Mouse (Mus musculus): ENCODE results near the gene Prdm11. TPM values are rescaled to one million over a fixed set of nuclear protein-coding genes. Genes with fewer than 3 reads are reported as not detected.

The Prdm11 gene
- 2.4 and 2.6 TPM in 2 replicates for polyA plus RNA-seq (2014; fragmentation: Nextera tagmentation; extraction: Ambion mirVana)

DNA sequence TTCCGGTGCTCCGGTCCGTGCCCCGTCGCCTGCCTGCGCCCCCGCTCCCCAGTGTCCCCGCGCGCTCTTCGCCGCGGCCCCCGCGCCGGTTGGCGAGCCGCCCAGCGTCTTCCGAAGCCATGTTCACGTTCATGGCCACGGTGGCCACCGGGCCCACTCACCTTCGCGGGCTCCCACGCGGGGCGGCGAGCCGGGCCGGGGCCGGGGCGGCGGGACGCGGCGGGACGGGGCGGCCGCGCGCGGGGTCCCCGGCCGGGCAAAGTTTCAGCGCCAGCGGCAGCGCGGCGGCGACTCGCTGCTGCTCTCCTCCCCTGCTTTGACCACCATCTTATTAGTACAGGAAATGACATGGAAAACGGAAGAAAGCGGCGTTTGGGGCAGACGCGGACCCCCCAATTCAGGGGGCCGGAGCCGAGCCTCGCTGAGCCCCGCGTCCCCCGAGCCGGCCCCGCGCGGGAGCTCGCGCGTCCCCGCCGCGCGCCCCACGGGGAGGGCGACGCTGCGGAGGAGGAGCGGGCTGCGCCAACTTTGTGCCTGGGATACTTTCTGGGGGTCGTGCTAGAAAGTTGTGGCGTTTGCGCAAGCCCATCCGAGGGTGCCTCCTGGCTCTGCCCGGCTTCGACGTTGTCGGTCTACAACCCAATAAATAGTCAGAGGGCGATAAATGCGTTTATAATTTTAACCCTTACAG lies at the start of gene Prdm11:
Prdm11 (minus strand) TSS at position 350 of the 691 bp plus-strand sequence.
- peak within 1 kb of the TSS; percentile 98 for H3K9ac ChIP-seq (ENCODE audit: low read length)
- H3K27me3 ChIP-seq (ENCODE audit: control insufficient read depth, insufficient read depth, low read length), result no peaks in the 10 kb centered on the region
- no peaks in the 10 kb centered on the region for H3K9me3 ChIP-seq (ENCODE audit: control insufficient read depth, low read length)
- WGBS, result under 1% methylated on average over 88 of the region's 90 CpGs
- H3K4me1 ChIP-seq (ENCODE audit: control insufficient read depth, insufficient read depth, low read length), result peaks cover 19% of the 10 kb centered on the region
- DNase-seq (ENCODE audit: low spot score), result peak; percentile 79
- peak within 1 kb of the TSS; percentile 74 for H3K4me3 ChIP-seq (ENCODE audit: low read depth, low read length)
- ATAC-seq (ENCODE audit: insufficient number of reproducible peaks, low FRiP score, low TSS enrichment, low read depth), result no peak; the same call in 1 of the 2 replicates
- peak within 1 kb of the TSS; percentile 77 for H3K4me2 ChIP-seq (ENCODE audit: low read depth, severe bottlenecking)
- peak within 1 kb of the TSS; percentile 97 for H3K27ac ChIP-seq (replicated peaks; ENCODE audit: low read depth, low read length)
- no peaks in the 10 kb centered on the region for H3K36me3 ChIP-seq (ENCODE audit: control insufficient read depth, insufficient read depth, low read length)

DNA sequence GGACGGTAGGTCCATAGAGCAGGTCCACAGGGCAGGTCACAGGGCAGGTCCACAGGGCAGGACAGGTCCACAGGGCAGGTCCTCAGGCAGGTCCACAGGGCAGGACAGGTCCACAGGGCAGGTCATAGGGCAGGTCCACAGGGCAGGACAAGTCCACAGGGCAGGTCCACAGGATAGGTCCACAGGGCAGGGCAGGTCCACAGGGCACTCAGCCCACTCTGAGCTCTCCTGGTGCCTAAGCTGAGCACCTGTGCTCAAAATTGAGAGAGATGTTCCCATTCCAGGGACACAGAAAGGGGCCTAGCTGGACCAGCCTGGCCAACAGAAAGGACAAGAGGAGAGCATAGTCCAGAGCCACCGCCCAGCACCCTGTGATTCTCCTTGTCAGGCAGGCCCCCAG lies 46.4 kb upstream of the Prdm11 start:
- H3K4me3 ChIP-seq (ENCODE audit: low read depth, low read length), result no peak overlapping the region
- DNase-seq (ENCODE audit: low spot score), result no peak
- WGBS, result 86% methylated on average over 2 of the region's 2 CpGs

DNA sequence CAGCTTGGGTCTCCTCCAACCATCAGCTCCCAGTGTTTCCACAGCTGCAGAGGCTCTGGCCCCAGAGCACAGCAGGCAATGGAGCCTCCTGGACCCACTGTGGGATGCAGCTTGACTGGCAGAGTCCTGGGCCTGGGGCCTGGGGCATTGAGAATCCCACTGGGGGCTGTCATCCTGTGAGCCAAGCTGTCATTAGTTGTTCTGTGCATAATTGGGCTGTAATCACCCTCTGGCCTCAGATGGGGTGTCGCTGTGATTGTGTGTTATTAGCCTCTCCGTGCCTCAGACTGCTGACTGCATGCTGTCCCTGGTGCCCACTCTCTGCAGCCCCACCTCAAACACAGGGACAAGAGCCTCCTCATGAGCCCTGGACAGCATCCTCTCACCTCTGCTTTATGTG lies 45.7 kb upstream of the Prdm11 start:
- no peak for DNase-seq (ENCODE audit: low spot score)
- Histone ChIP-seq H3K36me3 (ENCODE audit: control insufficient read depth, insufficient read depth, low read length) (no peaks in the 10 kb centered on the region), H3K4me2 (ENCODE audit: low read depth, severe bottlenecking) (no peak overlapping the region), H3K27me3 (ENCODE audit: control insufficient read depth, insufficient read depth, low read length) (no peaks in the 10 kb centered on the region), H3K4me1 (ENCODE audit: control insufficient read depth, insufficient read depth, low read length) (no peaks in the 10 kb centered on the region), H3K4me3 (ENCODE audit: low read depth, low read length) (no peak overlapping the region), H3K27ac (replicated peaks; ENCODE audit: low read depth, low read length) (no peak overlapping the region), H3K9me3 (ENCODE audit: control insufficient read depth, low read length) (no peaks in the 10 kb centered on the region), H3K9ac (ENCODE audit: low read length) (no peak overlapping the region)
- WGBS, result 14% methylated on average over 2 of the region's 2 CpGs
- ATAC-seq (ENCODE audit: insufficient number of reproducible peaks, low FRiP score, low TSS enrichment, low read depth), result no peak

More for the DNA sequence above, 46.4 kb upstream of the Prdm11 start:
- 0 out of 2 replicates have a peak, but pooled peaks cover 2% of the 10 kb centered on the region for H3K9me3 ChIP-seq (ENCODE audit: control insufficient read depth, low read length)
- H3K4me2 ChIP-seq (ENCODE audit: low read depth, severe bottlenecking), result no peak overlapping the region
- no peak overlapping the region for H3K9ac ChIP-seq (ENCODE audit: low read length)
- no peaks in the 10 kb centered on the region for H3K36me3 ChIP-seq (ENCODE audit: control insufficient read depth, insufficient read depth, low read length)
- H3K4me1 ChIP-seq (ENCODE audit: control insufficient read depth, insufficient read depth, low read length), result no peaks in the 10 kb centered on the region
- ATAC-seq (ENCODE audit: insufficient number of reproducible peaks, low FRiP score, low TSS enrichment, low read depth), result no peak
- no peak overlapping the region for H3K27ac ChIP-seq (replicated peaks; ENCODE audit: low read depth, low read length)
- no peaks in the 10 kb centered on the region for H3K27me3 ChIP-seq (ENCODE audit: control insufficient read depth, insufficient read depth, low read length)

DNA sequence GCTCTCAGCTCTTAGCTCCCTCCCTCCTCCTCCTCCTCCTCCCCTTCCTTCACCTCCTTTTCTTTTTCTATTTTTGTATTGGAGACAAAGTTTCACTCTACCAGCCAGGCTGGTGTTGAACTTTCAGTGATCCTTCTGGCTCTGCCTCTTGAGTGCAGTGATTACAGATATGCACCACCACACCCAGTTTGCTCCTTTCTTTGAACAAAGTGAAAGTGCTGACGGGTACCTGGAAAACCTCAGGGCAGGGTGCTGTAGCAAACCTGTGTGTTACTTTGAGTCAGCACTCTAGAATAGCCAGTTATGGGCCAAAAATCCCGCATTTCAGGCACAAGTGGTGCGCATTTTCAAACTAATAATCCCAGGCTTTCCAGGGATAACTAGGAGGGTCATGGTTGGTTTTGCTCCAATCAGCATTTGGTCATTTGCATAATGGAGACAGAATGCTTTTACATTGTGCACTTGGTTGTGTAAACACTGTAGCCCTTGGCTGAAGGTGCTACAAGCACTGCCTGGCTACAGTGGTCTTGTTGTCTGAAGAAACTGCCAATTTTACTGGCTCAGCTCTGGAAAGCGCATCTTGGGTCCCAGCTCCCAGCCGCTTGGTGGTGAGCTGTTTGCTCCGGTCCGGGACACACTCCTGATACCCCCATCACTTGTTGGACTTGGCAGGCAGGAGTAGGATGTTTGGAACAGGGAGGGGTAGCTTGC lies 43.6 kb upstream of the Prdm11 start:
- no peak for ATAC-seq (ENCODE audit: insufficient number of reproducible peaks, low FRiP score, low TSS enrichment, low read depth)
- H3K27me3 ChIP-seq (ENCODE audit: control insufficient read depth, insufficient read depth, low read length), result no peaks in the 10 kb centered on the region
- H3K27ac ChIP-seq (replicated peaks; ENCODE audit: low read depth, low read length), result no peak overlapping the region
- WGBS, result 74% methylated on average over 7 of the region's 7 CpGs
- H3K4me2 ChIP-seq (ENCODE audit: low read depth, severe bottlenecking), result no peak overlapping the region
- H3K4me1 ChIP-seq (ENCODE audit: control insufficient read depth, insufficient read depth, low read length), result no peaks in the 10 kb centered on the region
- DNase-seq (ENCODE audit: low spot score), result no peak
- H3K4me3 ChIP-seq (ENCODE audit: low read depth, low read length), result no peak overlapping the region
- no peaks in the 10 kb centered on the region for H3K9me3 ChIP-seq (ENCODE audit: control insufficient read depth, low read length)
- H3K36me3 ChIP-seq (ENCODE audit: control insufficient read depth, insufficient read depth, low read length), result no peaks in the 10 kb centered on the region
- no peak overlapping the region for H3K9ac ChIP-seq (ENCODE audit: low read length)

DNA sequence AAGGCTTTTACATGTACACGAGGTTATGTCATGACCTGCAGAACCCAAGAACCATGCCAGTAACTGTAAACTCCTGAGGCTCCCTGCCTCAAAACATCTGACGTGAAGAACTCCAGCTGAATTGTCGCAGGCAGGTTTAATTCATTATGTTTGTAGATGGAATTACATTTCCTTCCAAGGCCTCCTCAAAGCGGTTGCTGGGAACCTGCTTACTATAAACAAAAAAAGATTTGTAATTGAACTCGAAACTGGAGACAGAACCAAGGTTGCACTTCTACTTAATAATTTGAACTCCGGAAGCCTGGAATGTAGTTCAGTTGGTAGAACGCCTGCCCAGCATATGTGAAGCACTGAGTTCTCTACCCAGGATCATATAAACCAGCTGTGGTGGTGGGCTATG lies 42.0 kb upstream of the Prdm11 start:
- Histone ChIP-seq H3K9ac (ENCODE audit: low read length) (no peak overlapping the region), H3K9me3 (ENCODE audit: control insufficient read depth, low read length) (no peaks in the 10 kb centered on the region), H3K4me3 (ENCODE audit: low read depth, low read length) (no peak overlapping the region), H3K4me1 (ENCODE audit: control insufficient read depth, insufficient read depth, low read length) (no peaks in the 10 kb centered on the region), H3K27me3 (ENCODE audit: control insufficient read depth, insufficient read depth, low read length) (no peaks in the 10 kb centered on the region), H3K27ac (replicated peaks; ENCODE audit: low read depth, low read length) (no peak overlapping the region), H3K36me3 (ENCODE audit: control insufficient read depth, insufficient read depth, low read length) (no peaks in the 10 kb centered on the region), H3K4me2 (ENCODE audit: low read depth, severe bottlenecking) (no peak overlapping the region)
- DNase-seq (ENCODE audit: low spot score), result no peak
- WGBS, result 72% methylated on average over 7 of the region's 7 CpGs
- no peak for ATAC-seq (ENCODE audit: insufficient number of reproducible peaks, low FRiP score, low TSS enrichment, low read depth)

DNA sequence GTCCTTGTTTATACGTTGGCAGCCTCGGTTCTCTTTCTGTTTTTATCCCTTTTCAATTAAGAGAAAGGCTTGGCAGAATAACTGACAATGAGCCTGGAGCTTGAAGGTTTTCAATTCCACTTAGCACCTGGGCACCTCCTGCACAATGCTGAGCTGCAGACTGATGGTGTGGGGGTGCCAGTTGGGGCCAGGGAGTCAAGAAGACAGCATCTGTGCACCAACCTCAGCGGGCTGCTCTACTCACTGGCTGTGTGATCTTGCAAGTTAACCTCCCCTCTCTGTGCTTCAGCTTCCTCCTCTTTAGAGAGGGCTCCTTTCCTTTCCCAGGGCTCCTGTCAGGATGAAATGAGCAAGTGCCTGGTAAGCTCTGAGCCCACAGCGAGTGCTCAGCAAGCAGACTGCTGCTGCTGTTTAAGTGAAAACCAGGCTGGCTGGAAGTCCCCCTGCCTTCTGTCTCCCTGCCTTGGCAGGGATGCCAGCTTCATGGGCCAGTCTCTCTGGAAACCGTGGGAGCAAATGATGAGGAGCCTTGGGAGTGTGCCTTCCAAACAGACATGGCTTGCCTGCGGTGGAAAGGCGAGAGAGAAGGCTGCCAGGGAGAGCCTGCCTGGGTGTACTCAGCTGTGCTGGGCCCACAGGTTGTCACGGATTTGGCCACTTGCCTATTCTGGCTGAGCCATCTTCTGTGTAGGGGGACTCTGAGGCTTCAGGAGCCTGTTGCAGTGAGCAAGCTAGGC lies 39.5 kb upstream of the Prdm11 start:
- WGBS, result 77% methylated on average over 8 of the region's 8 CpGs
- ATAC-seq (ENCODE audit: insufficient number of reproducible peaks, low FRiP score, low TSS enrichment, low read depth), result no peak

DNA sequence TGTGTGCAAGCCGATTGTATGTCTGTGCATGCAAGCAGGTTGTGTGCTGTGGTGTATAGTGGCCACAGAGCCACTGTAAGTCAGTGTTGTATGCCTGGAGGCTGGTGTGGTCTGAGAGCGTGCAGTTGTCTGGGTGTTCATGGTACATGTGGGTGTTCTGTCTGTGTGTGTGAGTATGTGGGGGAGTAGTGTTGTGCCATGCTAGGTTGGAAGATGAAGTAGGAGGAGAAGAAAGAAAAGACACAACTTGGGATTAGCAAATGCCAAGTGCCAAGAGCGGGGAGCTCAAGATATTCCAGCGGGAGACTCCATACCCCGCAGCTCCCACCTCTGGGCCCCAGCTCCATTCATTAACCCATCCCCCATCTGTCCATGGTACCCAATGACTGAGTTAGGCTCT lies 38.5 kb upstream of the Prdm11 start:
- H3K27me3 ChIP-seq (ENCODE audit: control insufficient read depth, insufficient read depth, low read length), result no peaks in the 10 kb centered on the region
- DNase-seq (ENCODE audit: low spot score), result no peak
- WGBS, result 83% methylated on average over 5 of the region's 5 CpGs

More for the DNA sequence above, 39.5 kb upstream of the Prdm11 start:
- Histone ChIP-seq H3K36me3 (ENCODE audit: control insufficient read depth, insufficient read depth, low read length) (no peaks in the 10 kb centered on the region), H3K4me3 (ENCODE audit: low read depth, low read length) (no peak overlapping the region), H3K9me3 (ENCODE audit: control insufficient read depth, low read length) (no peaks in the 10 kb centered on the region), H3K4me2 (ENCODE audit: low read depth, severe bottlenecking) (no peak overlapping the region), H3K27me3 (ENCODE audit: control insufficient read depth, insufficient read depth, low read length) (no peaks in the 10 kb centered on the region), H3K4me1 (ENCODE audit: control insufficient read depth, insufficient read depth, low read length) (no peaks in the 10 kb centered on the region), H3K27ac (replicated peaks; ENCODE audit: low read depth, low read length) (no peak overlapping the region), H3K9ac (ENCODE audit: low read length) (no peak overlapping the region)
- no peak for DNase-seq (ENCODE audit: low spot score)

DNA sequence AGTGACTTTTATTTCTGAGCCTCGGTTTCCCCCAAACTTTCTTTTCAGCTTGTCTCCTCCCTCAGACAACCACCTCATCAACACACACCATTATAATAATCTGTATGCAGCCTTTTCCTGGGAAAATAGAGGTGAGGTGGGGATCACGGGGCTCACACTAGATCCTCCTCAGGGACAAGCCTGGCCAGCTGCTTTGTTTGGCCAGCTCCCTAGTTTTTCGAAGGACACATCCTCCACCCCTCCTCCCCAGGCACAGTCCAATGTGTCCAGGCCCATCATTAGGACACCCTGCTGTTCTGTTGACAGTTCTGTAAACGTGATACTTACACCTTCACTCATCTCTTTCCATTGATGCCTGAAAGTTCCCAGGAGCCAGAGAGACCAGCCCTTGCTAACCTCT lies 37.4 kb upstream of the Prdm11 start:
- ATAC-seq (ENCODE audit: insufficient number of reproducible peaks, low FRiP score, low TSS enrichment, low read depth) (no peak), DNase-seq (ENCODE audit: low spot score) (no peak)
- H3K9ac ChIP-seq (ENCODE audit: low read length), result no peak overlapping the region
- WGBS, result 68% methylated on average over 4 of the region's 4 CpGs
- H3K9me3 ChIP-seq (ENCODE audit: control insufficient read depth, low read length), result no peaks in the 10 kb centered on the region
- H3K27me3 ChIP-seq (ENCODE audit: control insufficient read depth, insufficient read depth, low read length), result no peaks in the 10 kb centered on the region
- H3K4me3 ChIP-seq (ENCODE audit: low read depth, low read length), result no peak overlapping the region
- H3K27ac ChIP-seq (replicated peaks; ENCODE audit: low read depth, low read length), result no peak overlapping the region
- no peak overlapping the region for H3K4me2 ChIP-seq (ENCODE audit: low read depth, severe bottlenecking)
- H3K36me3 ChIP-seq (ENCODE audit: control insufficient read depth, insufficient read depth, low read length), result no peaks in the 10 kb centered on the region
- H3K4me1 ChIP-seq (ENCODE audit: control insufficient read depth, insufficient read depth, low read length), result no peaks in the 10 kb centered on the region

More for the DNA sequence above, 38.5 kb upstream of the Prdm11 start:
- H3K36me3 ChIP-seq (ENCODE audit: control insufficient read depth, insufficient read depth, low read length), result no peaks in the 10 kb centered on the region
- no peak overlapping the region for H3K9ac ChIP-seq (ENCODE audit: low read length)
- no peak overlapping the region for H3K4me2 ChIP-seq (ENCODE audit: low read depth, severe bottlenecking)
- H3K9me3 ChIP-seq (ENCODE audit: control insufficient read depth, low read length), result no peaks in the 10 kb centered on the region
- H3K4me1 ChIP-seq (ENCODE audit: control insufficient read depth, insufficient read depth, low read length), result no peaks in the 10 kb centered on the region
- no peak overlapping the region for H3K27ac ChIP-seq (replicated peaks; ENCODE audit: low read depth, low read length)
- H3K4me3 ChIP-seq (ENCODE audit: low read depth, low read length), result no peak overlapping the region
- ATAC-seq (ENCODE audit: insufficient number of reproducible peaks, low FRiP score, low TSS enrichment, low read depth), result no peak; the same call in 1 of the 2 replicates

All from limb, embryonic 11.5 days (tissue).